Mouse (Mus musculus): ENCODE data around the gene Mlec. TPM values are rescaled to one million over a fixed set of nuclear protein-coding genes. Genes with fewer than 3 reads are reported as not detected.

The Mlec gene
- 77.3 and 100 TPM in 2 replicates for polyA plus RNA-seq (2012; rRNA removed)

DNA sequence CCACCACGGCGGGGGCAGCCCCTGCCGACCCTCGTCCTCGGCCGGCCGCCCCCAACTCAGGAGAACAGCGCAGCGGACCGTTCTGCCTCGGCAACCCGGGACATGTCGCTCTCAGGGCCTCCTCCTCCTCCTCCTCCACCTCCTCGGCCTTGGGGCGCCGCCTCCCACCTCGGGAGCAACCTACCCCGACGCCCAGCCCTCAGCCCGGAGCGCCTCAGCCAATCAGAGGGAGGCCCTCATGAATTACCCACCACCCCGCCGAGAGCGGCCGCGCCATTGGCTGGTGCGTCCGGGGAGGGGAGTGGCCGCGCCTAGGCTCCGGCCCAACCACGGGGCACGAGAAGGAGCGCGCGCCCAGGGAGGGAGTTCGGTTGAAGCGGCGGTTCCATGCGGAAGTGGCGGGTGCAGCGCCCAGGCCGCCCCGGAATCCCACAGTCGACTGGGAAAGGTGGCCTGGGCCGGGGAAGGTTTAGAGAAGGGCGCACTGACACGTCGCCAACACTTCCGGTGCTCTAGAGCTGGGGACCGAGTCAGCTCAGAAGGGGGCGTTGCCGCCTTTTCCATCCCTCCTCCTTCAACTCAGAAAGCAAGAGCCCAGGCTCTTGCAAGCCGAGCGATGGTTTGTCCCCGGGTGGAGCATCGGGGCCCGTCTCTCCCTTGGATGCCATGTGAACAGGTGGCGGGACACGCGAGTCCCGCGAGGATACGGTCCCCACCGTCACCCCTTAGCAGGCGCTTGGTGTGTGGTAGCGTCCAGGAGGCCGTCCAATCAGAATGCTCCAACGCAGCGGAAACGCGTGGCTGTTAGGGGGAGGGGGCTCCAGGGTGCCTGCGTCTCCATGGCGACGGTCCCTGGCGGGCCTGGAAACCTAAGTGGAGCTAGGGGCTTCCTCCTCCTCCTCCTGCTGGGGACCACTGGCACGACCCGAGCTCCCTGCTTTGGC, at the start of gene Mlec:
Gene Mlec (minus strand): TSS at position 140 of the 944 bp plus-strand sequence.

DNA sequence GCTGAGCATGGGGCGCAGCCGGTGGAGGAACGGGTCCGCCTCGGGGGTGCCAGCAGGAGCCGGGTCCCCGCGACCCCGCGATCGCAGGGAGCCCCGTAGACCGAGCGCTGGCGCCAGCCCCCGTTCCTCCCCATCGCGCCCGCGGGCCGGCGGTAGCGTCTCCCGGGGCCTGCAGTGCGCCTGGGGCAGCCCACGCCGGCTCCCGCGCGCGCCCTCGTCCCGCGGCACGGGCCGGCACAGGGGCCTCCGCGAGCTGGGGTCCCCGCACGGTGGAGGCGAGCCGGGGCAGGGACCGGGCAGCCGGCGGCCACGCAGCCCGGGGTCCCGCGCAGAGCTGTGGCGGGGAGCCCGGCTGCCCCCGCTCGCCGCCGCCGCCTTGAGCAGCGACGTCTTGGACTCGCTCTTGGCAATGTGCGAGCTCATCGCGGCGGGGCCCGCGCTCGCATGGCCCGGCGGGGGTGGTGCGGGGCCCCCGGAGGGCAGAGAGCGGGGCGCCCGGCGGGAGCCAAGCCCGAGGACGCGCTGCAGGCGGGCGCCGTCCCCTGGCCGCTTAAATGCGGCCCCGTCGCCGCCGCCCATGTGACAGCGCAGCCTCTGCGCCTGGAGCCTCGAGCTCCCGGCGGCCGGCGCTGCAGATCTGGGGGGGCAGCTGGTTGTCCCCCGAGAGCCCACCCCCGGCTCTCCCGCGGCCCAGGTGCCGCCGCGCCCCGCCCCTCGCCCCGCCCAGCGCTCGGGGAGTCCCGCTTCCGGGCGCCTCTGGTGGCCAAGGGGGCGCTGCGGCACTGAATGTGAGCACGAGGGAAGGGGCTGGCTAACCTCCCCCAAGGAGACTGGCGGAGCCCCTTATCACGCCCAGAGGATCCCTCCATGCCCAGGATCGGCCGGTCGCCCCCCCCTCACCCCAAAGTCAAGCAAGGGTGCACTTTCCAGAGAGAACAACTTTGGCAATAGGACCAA, 36.0 kb upstream of the Mlec start, which contains the start of gene Cabp1:
Gene Cabp1 (minus strand): TSS at position 713 of the 957 bp plus-strand sequence.

DNA sequence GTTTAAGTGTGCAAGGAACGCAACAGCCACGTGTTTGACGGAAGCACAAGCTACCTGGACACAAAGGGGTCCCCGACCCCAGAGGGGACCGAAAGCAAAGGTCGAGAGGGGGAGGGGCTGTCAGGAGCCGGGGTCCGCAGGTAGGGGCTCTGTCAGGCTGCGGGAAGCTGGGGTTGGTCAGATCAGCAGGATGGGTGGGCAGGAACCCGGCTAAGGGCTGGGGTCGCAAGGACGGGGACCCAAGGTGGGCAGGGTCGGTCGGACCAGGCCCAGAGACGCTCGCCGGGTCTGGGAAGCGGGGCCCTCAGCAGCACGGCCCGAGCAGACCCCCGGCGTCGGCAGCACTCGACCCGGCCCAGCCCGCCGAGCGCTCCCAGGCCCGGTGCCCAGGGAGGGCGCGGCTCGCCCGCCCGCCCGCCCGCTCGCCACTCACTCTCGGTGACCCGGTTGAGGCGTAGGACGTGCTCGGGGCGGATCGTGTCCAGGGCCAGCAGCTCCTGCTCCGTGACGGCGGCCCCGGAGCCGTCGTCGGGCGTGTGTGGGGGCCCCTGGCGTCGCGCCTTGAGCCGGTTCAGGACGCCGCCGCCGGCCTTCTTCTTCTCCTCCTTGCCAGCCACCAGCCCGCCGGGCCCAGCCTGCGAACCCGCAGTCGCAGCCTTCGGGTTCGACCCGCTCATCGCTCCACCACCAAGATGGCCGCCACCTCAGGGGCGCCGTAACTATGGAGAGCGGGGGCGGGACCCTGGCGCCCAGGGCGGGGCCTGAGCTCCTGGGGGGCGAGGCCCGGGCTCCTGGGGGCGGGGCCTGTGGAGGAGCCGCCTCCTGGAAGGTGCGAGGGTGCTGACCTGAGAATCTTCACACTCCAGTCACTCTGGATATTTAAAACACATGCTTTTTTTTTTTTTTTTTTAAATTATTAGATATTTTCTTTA, 23.5 kb downstream of the Mlec start, which contains the start of gene Unc119b:
Gene Unc119b (minus strand): TSS at position 742 of the 932 bp plus-strand sequence.

DNA sequence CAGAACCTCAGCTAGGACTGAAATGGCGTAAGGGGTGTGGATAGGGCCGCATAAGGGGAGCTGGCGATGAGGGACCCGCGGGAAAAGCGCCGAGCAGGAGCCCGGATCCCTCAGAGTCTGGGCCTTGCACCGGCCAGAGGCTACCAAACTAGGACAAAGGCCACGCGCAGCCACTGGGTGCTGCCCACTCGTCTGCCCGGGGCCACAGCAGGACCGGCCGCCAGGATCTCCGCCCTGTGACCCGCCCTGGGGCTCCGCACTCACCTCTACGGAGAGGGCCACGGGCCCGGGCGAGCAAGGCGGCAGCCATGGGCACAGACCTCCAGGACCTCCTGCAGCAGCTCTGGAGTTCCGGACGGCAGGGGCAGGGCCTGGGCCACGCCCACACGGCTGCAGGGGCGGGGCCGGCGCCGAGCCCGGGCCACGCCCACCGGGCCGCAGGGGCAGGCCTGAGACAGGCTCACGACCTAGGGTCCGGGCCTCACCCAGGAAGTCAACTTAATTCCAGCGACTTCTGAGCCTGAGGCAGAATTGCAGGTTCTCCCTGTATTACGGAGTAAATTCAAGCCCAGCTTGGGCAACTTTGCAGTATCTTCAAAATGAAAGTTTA, 38.9 kb downstream of the Mlec start, which contains the start of gene Acads:
Gene Acads (minus strand): TSS at position 386 of the 610 bp plus-strand sequence.

DNA sequence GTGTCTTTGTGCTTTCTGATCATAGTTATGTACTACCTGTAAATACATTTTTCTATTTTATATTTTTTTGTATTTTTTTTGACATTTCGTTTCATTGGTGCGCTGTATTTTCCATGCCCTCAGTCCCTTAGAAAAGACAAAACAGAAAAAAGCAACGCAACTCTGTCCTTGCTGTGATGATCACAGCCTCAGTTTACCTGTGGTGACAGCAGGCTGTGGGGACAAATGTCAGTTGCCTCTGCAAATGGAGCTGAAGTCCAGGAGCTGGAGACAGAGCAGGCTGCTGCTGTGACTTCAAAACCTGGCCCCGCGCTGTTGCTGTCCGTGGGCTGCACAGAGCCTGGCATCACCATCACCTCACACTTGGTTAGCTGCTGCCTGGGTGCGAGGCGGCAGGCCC, 59.8 kb downstream of the Mlec start, which contains the start of gene Gm10401:
Gene Gm10401 (minus strand): TSS at position 101 of the 400 bp plus-strand sequence.

Other genes with a start within 250 kb of the Mlec start
- gene Oasl1, start 234.9 kb downstream of the Mlec start, polyA plus RNA-seq (2012; rRNA removed), result 24.7 and 50.4 TPM in 2 replicates
- 19.6 and 21.7 TPM in 2 replicates for gene 2210016L21Rik, start 216.0 kb downstream of the Mlec start, polyA plus RNA-seq (2012; rRNA removed)
- gene Hnf1a, start 187.1 kb downstream of the Mlec start, polyA plus RNA-seq (2012; rRNA removed), result 16.8 and 18.4 TPM in 2 replicates
- gene Sppl3, start 147.0 kb downstream of the Mlec start, polyA plus RNA-seq (2012; rRNA removed), result 72.4 and 89.9 TPM in 2 replicates
- gene Gm10401, start 59.9 kb downstream of the Mlec start, polyA plus RNA-seq (2012; rRNA removed), result 0.30 TPM in 1 of 2 replicates, not detected in the other
- gene Acads, start 38.8 kb downstream of the Mlec start, polyA plus RNA-seq (2012; rRNA removed), result 310 and 336 TPM in 2 replicates
- gene Unc119b, start 23.2 kb downstream of the Mlec start, polyA plus RNA-seq (2012; rRNA removed), result 38.1 and 51.5 TPM in 2 replicates
- gene Cabp1, start 36.2 kb upstream of the Mlec start, polyA plus RNA-seq (2012; rRNA removed), result 1.9 and 2.4 TPM in 2 replicates
- gene Pop5, start 77.7 kb upstream of the Mlec start, polyA plus RNA-seq (2012; rRNA removed), result 56.1 and 89.9 TPM in 2 replicates
- gene Rnf10, start 114.7 kb upstream of the Mlec start, polyA plus RNA-seq (2012; rRNA removed), result 145 and 168 TPM in 2 replicates
- gene Coq5, start 121.5 kb upstream of the Mlec start, polyA plus RNA-seq (2012; rRNA removed), result 11.6 and 12.4 TPM in 2 replicates
- 361 and 421 TPM in 2 replicates for gene Dynll1, start 142.8 kb upstream of the Mlec start, polyA plus RNA-seq (2012; rRNA removed)
- gene Srsf9, start 169.0 kb upstream of the Mlec start, polyA plus RNA-seq (2012; rRNA removed), result 78.5 and 102 TPM in 2 replicates
- 6.6 and 8.4 TPM in 2 replicates for gene Gatc, start 183.0 kb upstream of the Mlec start, polyA plus RNA-seq (2012; rRNA removed)
- gene Triap1, start 183.0 kb upstream of the Mlec start, polyA plus RNA-seq (2012; rRNA removed), result 12.5 and 13.4 TPM in 2 replicates
- 6,572 and 7,327 TPM in 2 replicates for gene Cox6a1, start 190.8 kb upstream of the Mlec start, polyA plus RNA-seq (2012; rRNA removed)

All from colon, adult 2 months (tissue).